Mouse (Mus musculus) myocyte (in vitro differentiated cells): ENCODE measurements around the gene Sult1a1.

ENCODE experiments used
- CEBPB ChIP-seq: IDR thresholded peaks from 2 replicates; pipeline ENCODE4 v1.6.1; 2011; ENCODE audit warnings: mild to moderate bottlenecking, moderate library complexity; ENCODE audit not compliant: poor library complexity, insufficient read depth, severe bottlenecking
- MAX ChIP-seq: IDR thresholded peaks from one replicate; pipeline ENCODE4 v1.6.1; 2011; ENCODE audit warnings: low read depth, mild to moderate bottlenecking, control low read depth
- MYOD1 ChIP-seq, 3 experiments: IDR thresholded peaks; one replicate each; pipeline ENCODE4 v1.6.1; 2011; ENCODE audit warnings: control low read depth in 2 of 3, low read depth in 2 of 3, mild to moderate bottlenecking in 2 of 3, moderate library complexity in 1 of 3; ENCODE audit not compliant: insufficient read length in 2 of 3, control insufficient read depth in 1 of 3
- POLR2A ChIP-seq: IDR thresholded peaks from one replicate; pipeline ENCODE4 v1.6.1; 2011; ENCODE audit warnings: low read depth, mild to moderate bottlenecking, control low read depth, moderate library complexity; ENCODE audit not compliant: insufficient read length
- USF1 ChIP-seq: IDR thresholded peaks from one replicate; pipeline ENCODE4 v1.6.1; 2011; ENCODE audit warnings: low read depth, mild to moderate bottlenecking, control low read depth, moderate library complexity

DNA sequence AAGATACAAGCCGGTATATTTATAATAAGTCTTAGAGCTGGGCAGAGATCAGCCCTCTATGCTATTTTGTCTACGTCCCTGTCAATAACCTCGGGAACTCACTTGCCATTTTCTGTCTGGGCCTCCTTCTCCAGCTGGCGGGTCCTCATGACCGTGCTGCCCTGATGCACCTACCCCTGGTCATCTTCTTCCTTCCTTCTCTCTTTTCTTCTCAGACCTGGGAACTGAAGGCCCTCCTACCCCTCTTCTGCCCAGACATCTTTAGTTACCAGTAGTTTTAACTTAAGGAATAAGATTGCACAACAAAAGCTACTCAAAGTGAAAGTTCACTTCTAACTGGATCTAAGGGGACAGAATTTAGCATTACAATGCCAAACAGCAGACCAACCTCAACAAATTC lies 3.5 kb upstream of the Sult1a1 start:
- TF ChIP-seq MYOD1 (IDR thresholded peaks at IDR 0.05; ENCODE audit: control insufficient read depth in 1 of 3, insufficient read length in 2 of 3, low read depth in 2 of 3): no peak
- TF ChIP-seq MAX: no peak
- no peak for TF ChIP-seq POLR2A
- no peak for TF ChIP-seq USF1
- TF ChIP-seq CEBPB: no peak
